Mouse (Mus musculus): Measurements from ENCODE around the gene Zfp712.

Zfp712 gene

GRCm38 (mm10) chr13:67060786-67061358 is at the start of gene Zfp712:
TSS of gene Zfp712 (minus strand) at chr13:67061170.
- peak; percentile 89 for DNase-seq

- DNase-seq = peak; percentile 78
Measured at GRCm38 (mm10) chr13:67108821-67109206, 47.8 kb upstream of the Zfp712 start.

- DNase-seq = peak; percentile 87
Measured at GRCm38 (mm10) chr13:67108194-67108820, 47.3 kb upstream of the Zfp712 start, which contains the start of gene Gm28557. TSS of gene Gm28557 (minus strand) at chr13:67108604.

DNA sequence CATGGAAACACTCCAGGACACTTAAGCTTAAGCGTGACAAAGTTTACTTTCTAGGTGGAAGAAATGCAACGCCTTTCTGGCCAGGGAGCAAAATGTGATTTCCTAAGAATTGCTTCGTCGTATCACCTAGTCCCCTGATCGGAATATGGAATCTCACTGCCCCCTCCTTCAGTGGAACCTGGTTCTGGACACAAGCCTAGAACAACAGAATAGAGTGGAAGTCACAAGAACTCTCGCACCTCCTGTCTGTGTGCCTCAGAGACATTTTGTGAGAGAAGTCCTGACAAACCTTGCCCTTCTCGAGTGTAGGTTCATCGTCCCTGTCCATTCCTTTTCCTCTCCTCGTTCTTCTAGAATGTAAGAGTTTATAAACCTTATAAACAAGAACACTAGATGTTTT is 46.7 kb upstream of the Zfp712 start:
- no peak for DNase-seq

DNA sequence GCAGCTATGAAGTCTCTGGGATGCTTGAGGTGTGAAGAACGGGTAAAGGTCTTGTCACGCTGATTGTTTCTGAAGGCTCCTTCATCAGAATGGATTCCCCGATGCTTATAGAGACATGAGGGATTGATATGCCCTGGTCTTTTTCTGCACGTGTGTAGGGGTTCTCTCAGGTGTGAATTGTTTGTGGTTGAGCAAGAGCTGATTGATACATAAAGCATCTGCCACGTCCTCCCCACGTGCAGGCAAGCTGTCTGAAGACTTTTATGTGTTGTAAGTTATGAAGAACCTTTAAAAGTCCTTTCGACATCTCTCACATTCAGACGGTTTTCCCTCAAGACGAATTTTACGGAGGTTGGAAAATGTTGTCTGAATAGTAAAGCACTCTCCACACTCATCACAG is 36.9 kb upstream of the Zfp712 start, which contains the start of gene Zfp708:
Gene Zfp708 (minus strand): TSS at position 101 of the 400 bp plus-strand sequence.
- DNase-seq = no peak

DNA sequence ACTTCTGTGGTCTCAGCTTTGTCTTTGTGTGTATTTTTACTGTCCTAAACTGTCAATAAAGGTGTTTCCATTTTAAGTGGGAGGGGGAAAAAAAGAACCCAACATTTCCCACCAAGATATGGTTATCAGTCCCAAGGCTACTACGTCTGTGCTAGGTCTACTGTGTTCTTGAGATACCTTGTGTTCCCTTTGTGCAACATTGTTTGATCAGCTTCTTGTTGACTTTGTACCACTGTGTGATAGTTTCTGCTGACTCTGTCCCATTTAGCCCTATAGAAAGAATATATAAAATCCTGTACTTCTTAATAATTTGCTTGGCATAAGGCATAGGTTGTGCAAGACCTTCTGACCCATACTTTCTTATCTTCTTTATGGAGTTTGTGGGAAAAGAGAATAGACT is 29.2 kb upstream of the Zfp712 start:
- no peak for DNase-seq

- no peak for DNase-seq
Measured at GRCm38 (mm10) chr13:67081946-67082345, 21.0 kb upstream of the Zfp712 start.

GRCm38 (mm10) chr13:67081142-67081713 is 20.3 kb upstream of the Zfp712 start:
- peak; percentile 56 for DNase-seq

- no peak for DNase-seq
Measured at GRCm38 (mm10) chr13:67077244-67077643, 16.3 kb upstream of the Zfp712 start.

DNA sequence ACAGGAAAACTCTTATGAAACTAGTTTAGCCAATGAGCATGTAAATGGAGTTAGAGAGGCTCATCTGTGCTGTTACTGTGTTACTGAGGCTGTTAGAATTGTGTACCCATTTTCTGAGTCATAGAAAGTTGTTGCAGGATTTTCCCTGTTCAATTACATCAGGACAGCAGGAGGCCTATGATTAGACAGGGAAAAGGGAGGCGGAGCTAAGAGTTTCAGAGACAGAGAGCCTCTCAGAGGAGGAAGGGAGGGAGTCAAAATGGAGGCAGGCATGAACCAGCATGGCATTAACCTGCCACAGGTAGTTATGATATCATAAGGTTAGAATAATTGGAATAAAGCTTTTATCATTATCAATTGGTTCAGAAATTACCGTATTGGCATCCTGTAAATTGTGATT is 11.8 kb upstream of the Zfp712 start:
- DNase-seq = no peak

GRCm38 (mm10) chr13:67065386-67065785 is 4.4 kb upstream of the Zfp712 start:
- no peak for DNase-seq

DNA sequence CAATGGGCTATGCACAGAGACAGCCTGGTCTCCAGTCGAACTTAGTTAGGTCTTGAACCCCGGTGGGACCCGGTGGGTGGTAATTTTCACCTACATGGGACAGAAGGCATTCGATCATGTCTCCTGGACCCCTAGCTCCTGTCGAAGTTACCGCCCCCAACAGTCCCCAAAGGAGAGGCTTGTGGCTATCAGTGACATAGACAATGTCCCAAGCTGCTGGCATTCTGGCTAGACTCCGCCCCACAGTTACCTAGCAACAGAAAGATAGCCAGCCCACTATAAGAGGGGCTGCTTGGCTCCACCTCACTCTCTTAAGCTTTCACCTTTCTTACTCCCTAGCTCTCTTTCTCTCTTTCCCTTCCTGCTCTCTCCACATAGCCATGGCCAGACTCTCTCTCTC is 1.5 kb upstream of the Zfp712 start:
- no peak for DNase-seq

- no peak for DNase-seq
Measured at GRCm38 (mm10) chr13:67060161-67060785, 697 bp downstream of the Zfp712 start.

Measured in thymus, postnatal 4 days (tissue).